Mouse (Mus musculus) limb, embryonic 10.5 days (tissue): Measurements from ENCODE around the gene Rpl38. TPM values are rescaled to one million over a fixed set of nuclear protein-coding genes. Genes with fewer than 3 reads are reported as not detected.

Experiments used
- DNase-seq: peaks from one replicate; pipeline ENCODE4 v3.0.0-alpha.2; 2017; ENCODE audit warnings: low spot score
- H3K27ac ChIP-seq: fragments of 300-500 bp; sonication (generic); 2 replicates; pipeline ENCODE4 v1.5.1; 2016; ENCODE audit warnings: mild to moderate bottlenecking
- H3K27me3 ChIP-seq: fragments of 300-500 bp; sonication (generic); 2 replicates; pipeline ENCODE4 v1.6.1; 2016; ENCODE audit warnings: low read depth, mild to moderate bottlenecking; ENCODE audit not compliant: poor library complexity, severe bottlenecking
- H3K36me3 ChIP-seq: fragments of 300-500 bp; sonication (generic); 2 replicates; pipeline ENCODE4 v1.6.1; 2016; ENCODE audit warnings: mild to moderate bottlenecking, moderate library complexity
- H3K4me1 ChIP-seq: fragments of 300-500 bp; sonication (generic); 2 replicates; pipeline ENCODE4 v1.6.1; 2016
- H3K4me3 ChIP-seq: fragments of 300-500 bp; sonication (generic); 2 replicates; pipeline ENCODE4 v1.5.1; 2016; ENCODE audit warnings: mild to moderate bottlenecking, moderate library complexity
- H3K9me3 ChIP-seq: fragments of 300-500 bp; sonication (generic); replicated peaks from 2 replicates; pipeline ENCODE4 v1.6.1; 2016; ENCODE audit warnings: mild to moderate bottlenecking
- WGBS: fragments of 180-500 bp; shearing (Covaris S2); methylation state at CpG from one replicate; pipeline ENCODE4 v1.1.7; 2016; 5-methylcytosine and 5-hydroxymethylcytosine counted together
- polyA plus RNA-seq: library from polyadenylated mRNA; unstranded; fragments of >200 nt; fragmentation: Nextera tagmentation; extraction: Ambion mirVana; gene quantifications from 2 replicates; pipeline ENCODE4 v1.2.1, GENCODE M21; 2016

Gene Rpl38
- polyA plus RNA-seq, 1 experiment from 2014 or later: 966 TPM

DNA sequence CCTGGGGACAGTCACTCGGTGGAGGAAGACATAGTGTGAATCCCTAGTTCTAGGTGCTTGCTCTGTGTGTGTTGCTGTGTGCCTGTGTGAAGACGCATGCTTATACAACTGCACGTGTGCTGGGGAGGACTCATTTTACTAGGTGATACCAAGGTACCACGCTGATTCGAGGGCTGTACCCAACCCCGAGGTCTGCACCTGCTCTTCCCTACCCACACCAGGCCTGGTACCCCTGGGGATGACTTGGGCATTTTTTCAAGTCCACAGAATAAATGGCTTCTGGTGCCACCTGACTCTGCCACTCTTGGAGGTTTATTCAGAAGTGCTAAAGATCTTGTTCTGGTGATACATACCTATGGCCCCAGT lies 34.7 kb downstream of the Rpl38 start:
- H3K36me3 ChIP-seq: 0 out of 2 replicates have a peak, but pooled peaks cover 3% of the 10 kb centered on the region
- DNase-seq: no peak
- no peak overlapping the region for H3K4me3 ChIP-seq
- 0 out of 2 replicates have a peak, but pooled peaks cover 6% of the 10 kb centered on the region for H3K4me1 ChIP-seq
- H3K27me3 ChIP-seq: no peaks in the 10 kb centered on the region
- no peak overlapping the region for H3K27ac ChIP-seq
- H3K9me3 ChIP-seq: no peaks in the 10 kb centered on the region
- WGBS: 92% methylated on average over 6 of the region's 6 CpGs

DNA sequence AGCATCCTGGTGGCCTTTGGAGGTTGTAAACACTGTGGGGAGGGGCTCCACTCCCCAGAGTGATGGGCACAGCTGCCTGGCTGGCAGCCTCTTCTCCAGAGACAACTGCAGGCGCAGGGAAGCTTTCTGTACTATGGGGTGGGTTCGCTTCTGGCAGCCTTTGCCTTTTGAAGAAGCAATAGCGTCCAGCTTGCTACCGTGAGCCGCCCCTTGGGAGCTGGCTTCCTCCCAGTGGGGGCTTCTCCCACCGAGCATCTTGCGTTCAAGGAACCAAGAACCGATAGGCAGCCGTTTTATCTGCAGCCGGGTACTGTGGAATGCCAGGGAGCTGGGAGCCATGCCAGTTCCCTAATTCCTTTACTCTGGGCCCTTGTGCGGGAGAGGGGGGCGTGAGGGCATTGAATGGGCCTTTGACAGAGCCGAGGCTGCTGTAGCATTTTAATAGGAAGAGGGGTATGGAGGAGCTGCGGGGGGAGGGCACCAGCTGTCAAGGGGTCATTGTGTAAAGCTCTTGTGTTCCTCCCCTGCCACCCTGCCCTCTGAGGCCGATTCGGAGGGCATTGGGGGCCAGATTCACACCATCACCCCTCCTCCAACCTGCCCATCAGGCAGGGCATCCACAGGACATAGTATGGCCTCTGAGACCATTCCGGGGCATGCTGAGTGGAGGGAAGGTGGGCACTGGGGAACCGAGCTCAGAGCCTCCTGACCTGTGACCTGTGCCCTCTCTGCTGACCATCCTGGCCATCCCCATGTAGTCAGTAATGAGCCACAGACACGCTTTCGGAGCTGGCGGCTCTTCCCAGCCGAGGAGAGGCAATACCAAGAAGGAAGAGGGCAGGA lies 36.0 kb downstream of the Rpl38 start:
- no peaks in the 10 kb centered on the region for H3K27me3 ChIP-seq
- DNase-seq: no peak
- H3K4me1 ChIP-seq: 0 out of 2 replicates have a peak, but pooled peaks cover 6% of the 10 kb centered on the region
- H3K27ac ChIP-seq: 0 out of 2 replicates have a peak overlapping the region, but pooled peaks have one; percentile 36
- 72% methylated on average over 22 of the region's 22 CpGs for WGBS
- no peak overlapping the region for H3K4me3 ChIP-seq
- H3K9me3 ChIP-seq: no peaks in the 10 kb centered on the region
- peaks cover 11% of the 10 kb centered on the region for H3K36me3 ChIP-seq

DNA sequence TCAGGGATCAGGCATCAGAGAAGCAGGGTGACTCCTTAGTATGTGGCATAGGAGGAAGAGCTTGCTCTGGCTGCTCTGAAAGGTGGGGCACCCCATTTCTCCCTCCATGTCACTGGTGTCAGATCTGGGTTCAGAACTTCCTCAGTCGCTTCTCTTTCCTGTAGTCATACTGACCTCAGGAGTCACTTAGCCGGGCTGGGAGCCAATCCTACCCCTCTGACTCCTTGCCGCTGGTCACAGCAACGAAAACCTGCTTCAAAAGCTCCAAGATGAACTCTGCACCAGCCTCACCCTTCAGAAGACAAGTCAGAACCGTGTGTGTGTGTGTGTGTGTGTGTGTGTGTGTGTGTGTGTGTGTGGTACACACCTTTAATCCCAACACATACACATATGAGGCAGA lies 38.0 kb downstream of the Rpl38 start:
- Histone ChIP-seq H3K9me3 (no peaks in the 10 kb centered on the region), H3K27ac (no peak overlapping the region), H3K27me3 (no peaks in the 10 kb centered on the region), H3K36me3 (peaks cover 11% of the 10 kb centered on the region), H3K4me1 (peaks cover 9% of the 10 kb centered on the region; the same call in 1 of the 2 replicates), H3K4me3 (no peak overlapping the region)
- 91% methylated on average over 5 of the region's 5 CpGs for WGBS
- DNase-seq: no peak

DNA sequence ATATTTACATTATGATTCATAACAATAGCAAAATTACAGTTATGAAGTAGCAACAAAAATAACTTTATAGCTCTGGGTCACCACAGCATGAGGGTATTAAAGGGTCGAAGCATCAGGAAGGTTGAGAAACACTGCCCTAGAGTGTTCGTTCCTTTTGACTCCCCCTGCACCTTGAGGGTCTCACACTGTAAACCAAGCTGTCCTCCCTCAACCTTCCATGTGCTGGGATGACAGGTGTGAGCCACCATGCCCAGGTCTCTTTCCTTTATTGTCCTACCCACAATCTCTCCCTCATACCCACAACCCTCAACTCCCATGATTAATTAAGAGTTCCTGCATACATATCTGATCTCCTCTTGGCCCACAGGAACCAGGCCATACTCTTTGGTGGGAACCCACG lies 43.1 kb downstream of the Rpl38 start:
- H3K27ac ChIP-seq: no peak overlapping the region
- DNase-seq: no peak
- no peak overlapping the region for H3K4me3 ChIP-seq
- WGBS: 88% methylated on average over 3 of the region's 3 CpGs
- no peaks in the 10 kb centered on the region for H3K9me3 ChIP-seq
- peaks cover 11% of the 10 kb centered on the region for H3K36me3 ChIP-seq
- no peaks in the 10 kb centered on the region for H3K27me3 ChIP-seq
- peaks cover 13% of the 10 kb centered on the region; the same call in 1 of the 2 replicates for H3K4me1 ChIP-seq

DNA sequence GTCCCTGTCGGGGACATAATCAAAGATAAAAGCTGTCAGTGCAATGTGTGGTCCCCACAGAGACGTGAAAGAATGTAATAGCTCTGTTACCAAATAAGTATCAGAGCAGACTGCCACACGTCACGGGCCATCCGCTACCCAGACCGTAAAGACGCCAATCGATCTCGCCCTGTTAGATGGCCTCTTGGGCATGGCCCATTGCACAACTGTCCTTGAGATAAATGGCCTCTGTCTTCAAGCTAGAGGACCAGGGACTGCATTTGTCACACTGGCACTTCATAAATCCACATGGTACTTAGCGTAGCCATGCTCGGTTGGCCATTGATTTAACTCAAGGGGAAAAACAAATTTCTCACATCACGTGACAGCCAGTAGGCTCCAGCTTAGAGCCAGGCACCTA lies 43.5 kb downstream of the Rpl38 start:
- no peak overlapping the region for H3K4me3 ChIP-seq
- H3K9me3 ChIP-seq: no peaks in the 10 kb centered on the region
- 71% methylated on average over 12 of the region's 12 CpGs for WGBS
- no peak for DNase-seq
- no peak overlapping the region for H3K27ac ChIP-seq
- peaks cover 13% of the 10 kb centered on the region; the same call in 1 of the 2 replicates for H3K4me1 ChIP-seq
- H3K36me3 ChIP-seq: peaks cover 11% of the 10 kb centered on the region
- H3K27me3 ChIP-seq: no peaks in the 10 kb centered on the region

DNA sequence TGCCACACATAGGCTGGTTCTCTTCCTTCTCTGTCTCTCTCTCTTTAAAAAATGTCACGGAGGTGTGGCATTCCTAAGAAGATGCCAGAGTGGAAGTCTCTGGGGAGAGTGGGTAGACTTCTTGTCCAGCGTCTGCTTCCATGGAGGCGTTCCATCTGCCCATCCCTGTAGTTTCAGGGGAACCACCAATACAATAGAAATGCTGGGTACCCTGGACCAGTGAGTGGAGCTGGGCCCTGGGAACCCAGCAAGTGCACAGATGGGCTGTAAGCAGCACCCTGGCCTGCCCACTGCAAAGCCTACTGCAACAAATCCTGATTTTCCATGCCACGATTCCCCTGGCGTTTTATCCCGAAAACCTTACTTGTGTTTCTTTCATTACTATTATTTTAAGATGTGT lies 46.2 kb downstream of the Rpl38 start:
- peaks cover 13% of the 10 kb centered on the region; the same call in 1 of the 2 replicates for H3K4me1 ChIP-seq
- WGBS: 92% methylated on average over 6 of the region's 6 CpGs
- H3K27me3 ChIP-seq: no peaks in the 10 kb centered on the region
- no peaks in the 10 kb centered on the region for H3K36me3 ChIP-seq
- H3K9me3 ChIP-seq: no peaks in the 10 kb centered on the region
- no peak overlapping the region for H3K4me3 ChIP-seq
- DNase-seq: no peak
- H3K27ac ChIP-seq: no peak overlapping the region

DNA sequence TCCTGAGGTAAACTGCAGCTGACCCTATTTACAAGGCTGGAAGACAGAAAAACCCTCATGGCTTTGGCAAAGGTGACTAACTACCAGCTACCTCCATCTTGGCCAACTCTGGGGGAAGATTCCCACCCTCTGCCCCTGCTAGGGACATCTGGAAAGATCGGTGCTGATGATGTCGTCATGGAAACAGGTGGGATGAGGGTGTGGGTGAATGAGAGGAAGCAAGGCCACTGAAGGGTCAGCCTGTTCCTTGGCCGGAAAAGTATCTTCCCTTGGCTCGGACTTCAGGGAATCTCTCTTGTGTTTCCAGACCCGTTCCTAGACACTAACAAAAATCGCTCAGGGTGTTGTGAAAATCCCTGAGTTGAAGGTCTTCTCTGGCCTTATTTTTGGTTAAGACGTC lies 47.2 kb downstream of the Rpl38 start:
- Histone ChIP-seq H3K36me3 (no peaks in the 10 kb centered on the region), H3K4me3 (no peak overlapping the region), H3K27ac (no peak overlapping the region), H3K27me3 (no peaks in the 10 kb centered on the region), H3K9me3 (no peaks in the 10 kb centered on the region), H3K4me1 (peaks cover 13% of the 10 kb centered on the region; the same call in 1 of the 2 replicates)
- DNase-seq: no peak
- WGBS: 84% methylated on average over 7 of the region's 7 CpGs

DNA sequence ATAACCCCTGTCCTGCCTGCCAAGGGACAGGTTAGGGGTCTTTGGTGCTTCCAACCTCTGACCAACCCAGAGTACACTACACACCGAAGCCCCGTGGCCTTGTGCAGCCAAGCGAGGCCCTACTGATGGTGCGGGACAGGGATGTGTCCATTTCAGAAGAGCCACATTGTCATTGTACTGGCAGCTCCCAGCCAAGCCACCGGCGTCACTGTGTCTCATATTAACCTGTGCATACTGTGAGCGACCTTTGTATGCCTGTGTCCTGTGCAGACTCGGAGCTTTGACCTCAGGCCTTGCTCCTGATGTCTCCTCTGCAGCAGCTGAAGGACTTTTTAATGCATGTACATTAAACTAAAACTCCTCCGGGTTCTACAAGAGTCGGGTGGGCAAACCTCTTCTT lies 52.2 kb downstream of the Rpl38 start:
- Histone ChIP-seq H3K4me3 (no peak overlapping the region), H3K27ac (no peak overlapping the region), H3K4me1 (peaks cover 17% of the 10 kb centered on the region), H3K9me3 (no peaks in the 10 kb centered on the region), H3K36me3 (no peaks in the 10 kb centered on the region), H3K27me3 (no peaks in the 10 kb centered on the region)
- WGBS: 93% methylated on average over 10 of the region's 10 CpGs
- DNase-seq: no peak

Other genes starting within 250 kb of the Rpl38 start
- 8.6 and 9.2 TPM in 2 replicates for gene Ttyh2, start 6.9 kb downstream of the Rpl38 start, polyA plus RNA-seq
- gene Dnaic2, start 58.9 kb downstream of the Rpl38 start, polyA plus RNA-seq: 0.13 and 0.39 TPM in 2 replicates
- 0.13 TPM in 1 of 2 replicates, not detected in the other for gene Kif19a, start 96.9 kb downstream of the Rpl38 start, polyA plus RNA-seq
- gene Btbd17, start 127.4 kb downstream of the Rpl38 start, polyA plus RNA-seq: 0.14 TPM in 1 of 2 replicates, not detected in the other
- gene Gpr142, start 130.4 kb downstream of the Rpl38 start, polyA plus RNA-seq: not detected in 2 replicates
- gene Gprc5c, start 182.6 kb downstream of the Rpl38 start, polyA plus RNA-seq: 40.7 and 50.1 TPM in 2 replicates
- 0.49 and 0.67 TPM in 2 replicates for gene Cd300a, start 221.5 kb downstream of the Rpl38 start, polyA plus RNA-seq